Mouse (Mus musculus) hindbrain, embryonic 14.5 days (tissue): Measurements from ENCODE around the gene Slc38a2. TPM values are rescaled to one million over a fixed set of nuclear protein-coding genes. Genes with fewer than 3 reads are reported as not detected.
A peak's percentile ranks its signal among the peaks of the same experiment; 100 is the strongest.

Experiments used
- ATAC-seq: fragments of 200-750 bp; cut with Nextera tagmentation; 2 replicates; pipeline ENCODE4 v1.8.0; 2017; ENCODE audit warnings: moderate number of reproducible peaks, mild to moderate bottlenecking, moderate TSS enrichment, moderate library complexity; ENCODE audit not compliant: low FRiP score
- DNase-seq: peaks from one replicate; pipeline ENCODE4 v3.0.0-alpha.2; 2015; ENCODE audit warnings: low spot score
- H3K27ac ChIP-seq: fragments of 300-500 bp; sonication (generic); 2 replicates; pipeline ENCODE4 v1.5.1; 2014; ENCODE audit warnings: mild to moderate bottlenecking, moderate library complexity
- H3K27me3 ChIP-seq: fragments of 300-500 bp; sonication (generic); 2 replicates; pipeline ENCODE4 v1.6.1; 2014; ENCODE audit warnings: mild to moderate bottlenecking, low read length, mixed read lengths; ENCODE audit not compliant: control insufficient read depth, insufficient read depth
- H3K36me3 ChIP-seq: fragments of 300-500 bp; sonication (generic); replicated peaks from 2 replicates; pipeline ENCODE4 v1.6.1; 2014; ENCODE audit not compliant: control insufficient read depth, insufficient read depth
- H3K4me1 ChIP-seq: fragments of 300-500 bp; sonication (generic); replicated peaks from 2 replicates; pipeline ENCODE4 v1.6.1; 2014; ENCODE audit warnings: antibody characterized with exemption, low read length, mixed read lengths; ENCODE audit not compliant: control insufficient read depth, insufficient read depth
- H3K4me2 ChIP-seq: fragments of 300-500 bp; sonication (generic); replicated peaks from 2 replicates; pipeline ENCODE4 v1.6.1; 2014; ENCODE audit warnings: mild to moderate bottlenecking, moderate library complexity
- H3K4me3 ChIP-seq: fragments of 300-500 bp; sonication (generic); replicated peaks from 2 replicates; pipeline ENCODE4 v1.5.1; 2014; ENCODE audit warnings: mild to moderate bottlenecking, low read length
- H3K9ac ChIP-seq: fragments of 300-500 bp; sonication (generic); 2 replicates; pipeline ENCODE4 v1.6.1; 2014
- H3K9me3 ChIP-seq: fragments of 300-500 bp; sonication (generic); 2 replicates; pipeline ENCODE4 v1.6.1; 2016; ENCODE audit warnings: low read length; ENCODE audit not compliant: control insufficient read depth
- WGBS: fragments of 180-500 bp; shearing (Covaris S2); extraction: QIAGEN DNeasy Blood & Tissue Kit; methylation state at CpG from one replicate; pipeline ENCODE4 v1.1.7; 2014; 5-methylcytosine and 5-hydroxymethylcytosine counted together
- polyA plus RNA-seq: library from polyadenylated mRNA; unstranded; fragments of >200 nt; fragmentation: Nextera tagmentation; extraction: Ambion mirVana; gene quantifications from 2 replicates; pipeline ENCODE4 v1.2.1, GENCODE M21; 2014

Slc38a2 gene
- polyA plus RNA-seq, result 125 and 141 TPM in 2 replicates

GRCm38 (mm10) chr15:96699521-96700511 is at the start of gene Slc38a2:
Slc38a2 (minus strand) TSS chr15:96699730.
- Histone ChIP-seq H3K9me3 (no peaks in the 10 kb centered on the region), H3K4me2 (peak within 1 kb of the TSS; percentile 83), H3K4me1 (peaks cover 25% of the 10 kb centered on the region), H3K36me3 (peaks cover 37% of the 10 kb centered on the region), H3K27ac (peak within 1 kb of the TSS; percentile 100), H3K9ac (peak within 1 kb of the TSS; percentile 100), H3K4me3 (peak within 1 kb of the TSS; percentile 93), H3K27me3 (no peaks in the 10 kb centered on the region)
- WGBS, result under 1% methylated on average over 75 of the region's 76 CpGs
- ATAC-seq, result peak; percentile 86
- peak; percentile 91 for DNase-seq

GRCm38 (mm10) chr15:96749101-96749500 is 49.6 kb upstream of the Slc38a2 start:
- H3K4me3 ChIP-seq, result no peak overlapping the region
- H3K4me1 ChIP-seq, result no peaks in the 10 kb centered on the region
- no peaks in the 10 kb centered on the region for H3K27me3 ChIP-seq
- DNase-seq (no peak), ATAC-seq (no peak)
- no peaks in the 10 kb centered on the region for H3K9me3 ChIP-seq
- H3K36me3 ChIP-seq, result no peaks in the 10 kb centered on the region
- no peak overlapping the region for H3K9ac ChIP-seq
- no peak overlapping the region for H3K4me2 ChIP-seq
- H3K27ac ChIP-seq, result no peak overlapping the region
- WGBS, result 58% methylated on average over 10 of the region's 10 CpGs

GRCm38 (mm10) chr15:96747551-96747950 is 48.0 kb upstream of the Slc38a2 start:
- 85% methylated on average over 11 of the region's 11 CpGs for WGBS
- Histone ChIP-seq H3K9me3 (no peaks in the 10 kb centered on the region), H3K36me3 (no peaks in the 10 kb centered on the region), H3K27ac (no peak overlapping the region), H3K9ac (no peak overlapping the region), H3K4me1 (no peaks in the 10 kb centered on the region), H3K4me2 (no peak overlapping the region), H3K27me3 (no peaks in the 10 kb centered on the region), H3K4me3 (no peak overlapping the region)
- DNase-seq (no peak), ATAC-seq (no peak)

DNA sequence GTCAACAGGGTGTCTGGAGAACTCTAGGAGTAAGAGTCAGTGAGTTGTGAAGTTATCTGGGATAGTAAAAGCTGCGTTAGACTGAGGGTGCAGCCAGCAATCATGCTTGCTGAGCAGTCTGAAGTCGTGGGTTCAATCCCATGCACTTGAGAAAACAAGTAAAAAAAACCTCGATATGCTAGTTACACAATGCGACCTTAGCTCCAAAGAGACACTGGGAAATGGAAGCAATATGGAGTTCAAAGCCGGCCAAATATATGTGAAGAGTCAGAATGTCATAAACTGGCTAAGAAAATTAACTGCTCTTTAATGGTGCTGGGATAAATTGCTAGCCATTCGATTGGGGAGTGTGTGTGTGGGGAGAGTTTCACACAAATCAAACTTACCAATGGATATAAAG is 47.5 kb upstream of the Slc38a2 start:
- H3K4me1 ChIP-seq, result no peaks in the 10 kb centered on the region
- H3K36me3 ChIP-seq, result no peaks in the 10 kb centered on the region
- H3K9ac ChIP-seq, result no peak overlapping the region
- no peak overlapping the region for H3K4me3 ChIP-seq
- H3K9me3 ChIP-seq, result no peaks in the 10 kb centered on the region
- no peak overlapping the region for H3K4me2 ChIP-seq
- no peak overlapping the region for H3K27ac ChIP-seq
- H3K27me3 ChIP-seq, result no peaks in the 10 kb centered on the region
- no peak for ATAC-seq
- WGBS, result 93% methylated on average over 6 of the region's 6 CpGs
- no peak for DNase-seq

GRCm38 (mm10) chr15:96745299-96745698 is 45.8 kb upstream of the Slc38a2 start:
- ATAC-seq (no peak), DNase-seq (no peak)
- Histone ChIP-seq H3K4me1 (no peaks in the 10 kb centered on the region), H3K27ac (no peak overlapping the region), H3K4me2 (no peak overlapping the region), H3K4me3 (no peak overlapping the region), H3K9ac (no peak overlapping the region), H3K9me3 (no peaks in the 10 kb centered on the region), H3K27me3 (no peaks in the 10 kb centered on the region), H3K36me3 (no peaks in the 10 kb centered on the region)
- WGBS, result 97% methylated on average over 1 of the region's 1 CpGs

GRCm38 (mm10) chr15:96744882-96745296 is 45.4 kb upstream of the Slc38a2 start:
- Histone ChIP-seq H3K4me2 (no peak overlapping the region), H3K9ac (no peak overlapping the region), H3K36me3 (no peaks in the 10 kb centered on the region), H3K27me3 (no peaks in the 10 kb centered on the region), H3K9me3 (no peaks in the 10 kb centered on the region), H3K27ac (no peak overlapping the region), H3K4me3 (no peak overlapping the region), H3K4me1 (no peaks in the 10 kb centered on the region)
- ATAC-seq, result no peak
- no peak for DNase-seq
- WGBS, result 92% methylated on average over 5 of the region's 5 CpGs

GRCm38 (mm10) chr15:96744153-96744881 is 44.8 kb upstream of the Slc38a2 start:
- ATAC-seq (no peak), DNase-seq (no peak)
- Histone ChIP-seq H3K9ac (no peak overlapping the region), H3K4me1 (no peaks in the 10 kb centered on the region), H3K36me3 (no peaks in the 10 kb centered on the region), H3K27me3 (no peaks in the 10 kb centered on the region), H3K27ac (no peak overlapping the region), H3K4me3 (no peak overlapping the region), H3K9me3 (no peaks in the 10 kb centered on the region), H3K4me2 (no peak overlapping the region)
- 81% methylated on average over 18 of the region's 18 CpGs for WGBS

GRCm38 (mm10) chr15:96743257-96743656 is 43.7 kb upstream of the Slc38a2 start:
- ATAC-seq, result no peak
- Histone ChIP-seq H3K27me3 (no peaks in the 10 kb centered on the region), H3K4me1 (no peaks in the 10 kb centered on the region), H3K9ac (no peak overlapping the region), H3K27ac (no peak overlapping the region), H3K4me2 (no peak overlapping the region), H3K36me3 (no peaks in the 10 kb centered on the region), H3K4me3 (no peak overlapping the region), H3K9me3 (no peaks in the 10 kb centered on the region)
- no peak for DNase-seq
- 82% methylated on average over 6 of the region's 6 CpGs for whole genome bisulfite sequencing

GRCm38 (mm10) chr15:96742591-96743241 is 43.2 kb upstream of the Slc38a2 start:
- ATAC-seq (no peak), DNase-seq (no peak)
- no peak overlapping the region for H3K4me3 ChIP-seq
- no peaks in the 10 kb centered on the region for H3K36me3 ChIP-seq
- no peak overlapping the region for H3K4me2 ChIP-seq
- WGBS, result 75% methylated on average over 16 of the region's 16 CpGs
- no peak overlapping the region for H3K9ac ChIP-seq
- no peak overlapping the region for H3K27ac ChIP-seq
- H3K9me3 ChIP-seq, result no peaks in the 10 kb centered on the region
- no peaks in the 10 kb centered on the region for H3K27me3 ChIP-seq
- H3K4me1 ChIP-seq, result no peaks in the 10 kb centered on the region
